Mouse (Mus musculus) liver, embryonic 14.5 days (tissue): Measurements from ENCODE around the gene Wdr74. TPM values are rescaled to one million over a fixed set of nuclear protein-coding genes. Genes with fewer than 3 reads are reported as not detected.

Source experiments
- ATAC-seq: fragments of 200-750 bp; cut with Nextera tagmentation; 2 replicates; pipeline ENCODE4 v1.8.0; 2017; ENCODE audit warnings: moderate number of reproducible peaks, mild to moderate bottlenecking, moderate library complexity; ENCODE audit not compliant: insufficient read depth
- DNase-seq, 3 experiments: peaks; one replicate each; pipeline ENCODE4 v3.0.0-alpha.2; 2012 to 2013; ENCODE audit warnings: low read depth in 3 of 3, low spot score in 3 of 3
- H3K27ac ChIP-seq: fragments of 300-500 bp; sonication (generic); 2 replicates; pipeline ENCODE4 v1.5.1; 2014; ENCODE audit warnings: moderate library complexity, mild to moderate bottlenecking, control low read depth, inconsistent platforms
- H3K27me3 ChIP-seq: fragments of 300-500 bp; sonication (generic); 2 replicates; pipeline ENCODE4 v1.6.1; 2014; ENCODE audit warnings: mild to moderate bottlenecking, low read length, moderate library complexity; ENCODE audit not compliant: control insufficient read depth, insufficient read depth
- H3K36me3 ChIP-seq: fragments of 300-500 bp; sonication (generic); replicated peaks from 2 replicates; pipeline ENCODE4 v1.6.1; 2014; ENCODE audit warnings: low read depth; ENCODE audit not compliant: control insufficient read depth, insufficient read depth
- H3K4me1 ChIP-seq, 2 experiments: fragments of 200-500 bp in 1 of 2; fragments of 300-500 bp in 1 of 2; sonication (generic) in 1 of 2; replicated peaks; 2 replicates each; pipeline ENCODE4 v1.6.1; 2012 to 2014; ENCODE audit warnings: antibody characterized with exemption in 1 of 2, inconsistent platforms in 1 of 2, low read length in 1 of 2; ENCODE audit not compliant: control insufficient read depth in 2 of 2, insufficient read depth in 2 of 2
- H3K4me2 ChIP-seq: fragments of 300-500 bp; sonication (generic); 2 replicates; pipeline ENCODE4 v1.6.1; 2014; ENCODE audit warnings: low read depth, mild to moderate bottlenecking, control low read depth, moderate library complexity
- H3K4me3 ChIP-seq, 2 experiments: fragments of 200-500 bp in 1 of 2; fragments of 300-500 bp in 1 of 2; sonication (generic) in 1 of 2; 2 replicates each; pipeline ENCODE4 v1.5.1; 2012 to 2014; ENCODE audit warnings: low read depth in 2 of 2, low read length in 2 of 2, mild to moderate bottlenecking in 2 of 2, control low read depth in 1 of 2, inconsistent platforms in 1 of 2, moderate library complexity in 1 of 2; ENCODE audit not compliant: insufficient read depth in 1 of 2
- H3K9ac ChIP-seq: fragments of 300-500 bp; sonication (generic); replicated peaks from 2 replicates; pipeline ENCODE4 v1.6.1; 2014; ENCODE audit warnings: mild to moderate bottlenecking, control low read depth, moderate library complexity
- H3K9me3 ChIP-seq: fragments of 300-500 bp; sonication (generic); 2 replicates; pipeline ENCODE4 v1.6.1; 2016; ENCODE audit warnings: low read length, mixed read lengths; ENCODE audit not compliant: control insufficient read depth
- CTCF ChIP-seq: IDR thresholded peaks from 2 replicates; pipeline ENCODE4 v1.5.1; 2016; ENCODE audit warnings: antibody characterized with exemption, low read depth, control low read depth
- EP300 ChIP-seq: IDR thresholded peaks from 2 replicates; pipeline ENCODE4 v1.6.1; 2016; ENCODE audit warnings: antibody characterized with exemption, low read depth
- WGBS: fragments of 180-500 bp; shearing (Covaris S2); extraction: QIAGEN DNeasy Blood & Tissue Kit; methylation state at CpG from one replicate; pipeline ENCODE4 v1.1.7; 2014; ENCODE audit not compliant: insufficient replicate concordance; 5-methylcytosine and 5-hydroxymethylcytosine counted together
- polyA plus RNA-seq, 2 experiments: library from polyadenylated mRNA; depleted of rRNA in 1 of 2; stranded (reverse) in 1 of 2; unstranded in 1 of 2; fragments of >200 nt; fragmentation: Nextera tagmentation in 1 of 2; extraction: Ambion mirVana in 1 of 2; gene quantifications; 2 replicates each; pipeline versions ENCODE4 v1.2.1 to v1.2.3; 2012 to 2014

The Wdr74 gene
- polyA plus RNA-seq, 2 experiments, result 34.1 to 51.6 TPM

DNA sequence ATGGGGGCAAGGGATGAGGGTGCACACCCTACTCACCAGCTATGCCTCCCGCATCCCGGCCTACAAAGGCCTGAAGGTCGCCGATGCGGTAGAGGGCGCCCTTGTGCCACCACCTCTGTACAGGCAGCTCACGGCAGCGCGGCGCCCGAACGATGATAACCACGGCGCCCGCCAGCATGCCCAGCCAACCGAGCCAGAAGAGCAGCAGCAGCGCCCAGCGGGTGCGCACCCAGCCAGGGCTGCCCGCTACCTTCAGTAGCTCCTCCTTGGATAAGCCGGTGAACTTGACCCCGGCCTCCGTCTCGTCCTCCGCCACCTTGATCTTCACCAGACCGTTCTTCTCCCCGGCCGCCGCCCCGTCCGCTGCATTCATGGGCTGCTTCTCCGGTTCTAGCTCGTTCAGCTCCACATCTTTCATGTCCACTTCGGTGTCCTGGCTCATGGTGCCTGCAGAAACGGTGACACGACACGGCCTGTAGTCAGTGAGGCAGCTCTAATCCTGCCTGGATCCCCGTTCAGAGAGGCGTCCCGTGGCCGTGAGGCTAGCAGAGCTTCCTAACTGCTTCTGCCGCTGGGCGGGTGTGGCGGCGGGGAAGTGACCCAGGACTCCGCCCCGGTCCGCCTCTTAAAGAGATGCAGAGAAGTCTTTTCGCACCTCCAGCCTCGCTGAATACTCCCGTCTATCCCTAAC, 22.2 kb upstream of the Wdr74 start:
- H3K4me2 ChIP-seq, result peak overlapping the region; percentile 98

DNA sequence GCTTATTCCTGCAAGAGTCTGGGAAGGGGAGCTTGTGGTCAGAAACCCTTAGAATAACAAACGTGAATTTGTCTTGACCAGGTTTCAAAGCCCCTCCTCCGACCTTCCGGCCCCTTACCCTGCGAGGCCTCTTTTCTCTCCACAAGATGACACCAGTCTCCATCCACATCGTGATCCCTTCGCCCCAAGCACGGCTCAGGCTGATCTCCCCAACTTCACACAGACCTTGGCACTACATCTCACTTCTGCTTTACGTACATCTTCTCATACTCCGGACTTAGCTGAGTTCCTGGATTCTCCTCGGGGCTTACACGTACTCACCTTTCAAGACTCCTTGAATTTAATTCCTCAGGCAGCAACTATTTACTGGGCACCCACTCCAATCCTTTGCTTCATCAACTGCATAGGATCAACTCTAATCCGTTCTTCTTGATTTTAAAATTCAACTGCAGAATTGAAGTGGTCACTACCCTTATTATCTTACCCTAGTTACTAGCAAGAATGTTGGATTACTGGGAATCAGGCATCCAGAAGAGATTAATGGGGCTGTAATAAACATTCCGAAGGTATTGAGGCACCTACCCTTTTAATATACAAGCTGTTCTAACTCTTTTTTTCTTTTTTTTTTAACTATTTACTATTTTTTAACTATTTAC, 21.5 kb upstream of the Wdr74 start:
- TF ChIP-seq CTCF (no peak), EP300 (no peak)
- Histone ChIP-seq H3K27me3 (no peaks in the 10 kb centered on the region), H3K9ac (peak overlapping the region; percentile 99), H3K4me3 (peak overlapping the region; percentile 98 to 99), H3K9me3 (no peaks in the 10 kb centered on the region), H3K4me2 (peak overlapping the region; percentile 98), H3K4me1 (peaks cover 51 to 52% of the 10 kb centered on the region in 2 experiments), H3K36me3 (peaks cover 37% of the 10 kb centered on the region), H3K27ac (peak overlapping the region; percentile 99)
- DNase-seq (no peak), ATAC-seq (peak; percentile 14; the same call in 1 of the 2 replicates)
- 6% methylated on average over 13 of the region's 13 CpGs for WGBS

More for the DNA sequence above, 22.2 kb upstream of the Wdr74 start:
- under 1% methylated on average over 51 of the region's 51 CpGs for WGBS
- ATAC-seq, result peak; percentile 82
- peak overlapping the region; percentile 98 to 99 for H3K4me3 ChIP-seq
- DNase-seq, result peak; percentile 81 to 86 (median 85)
- H3K4me1 ChIP-seq, result peaks cover 49 to 56% of the 10 kb centered on the region in 2 experiments
- peak overlapping the region; percentile 99 for H3K27ac ChIP-seq
- H3K9ac ChIP-seq, result peak overlapping the region; percentile 99
- H3K9me3 ChIP-seq, result no peaks in the 10 kb centered on the region
- TF ChIP-seq EP300 (peak; percentile 32), CTCF (peak; percentile 96)
- H3K36me3 ChIP-seq, result peaks cover 43% of the 10 kb centered on the region
- no peaks in the 10 kb centered on the region for H3K27me3 ChIP-seq

DNA sequence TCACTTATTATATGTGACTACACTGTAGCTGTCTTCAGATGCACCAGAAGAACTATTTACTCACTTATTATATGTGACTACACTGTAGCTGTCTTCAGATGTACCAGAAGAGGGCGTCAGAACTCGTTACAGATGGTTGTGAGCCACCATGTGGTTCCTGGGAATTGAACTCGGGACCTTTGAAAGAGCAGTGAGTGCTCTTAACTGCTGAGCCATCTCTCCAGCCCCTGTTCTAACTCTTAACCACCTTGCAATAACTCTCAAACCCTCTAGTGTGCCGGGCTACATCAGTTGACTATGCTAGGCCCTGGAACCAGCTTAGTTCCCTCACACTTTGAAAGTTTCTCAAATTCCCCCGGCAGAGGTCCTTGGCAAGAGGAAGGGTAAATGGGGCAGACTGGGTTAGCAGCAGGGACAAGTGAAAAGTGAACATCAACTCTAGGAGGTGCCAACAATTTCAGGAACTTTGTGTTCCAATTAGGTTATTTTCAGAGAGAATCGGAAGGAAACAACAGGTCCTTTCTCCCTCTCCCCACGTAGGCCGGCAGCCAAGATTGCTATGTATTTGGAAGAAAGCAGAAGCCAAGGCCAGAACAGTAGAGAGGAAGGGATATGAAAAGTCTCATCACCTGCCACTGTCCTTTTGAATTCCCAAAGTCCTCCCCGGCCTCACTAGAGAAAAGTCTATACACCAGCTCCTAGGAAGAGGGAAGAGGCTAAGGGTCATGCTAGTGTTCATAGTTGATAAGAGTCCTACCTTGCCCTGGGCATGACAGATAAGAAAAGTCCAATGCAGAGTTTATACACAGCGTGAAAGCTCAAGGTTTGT, 20.8 kb upstream of the Wdr74 start:
- DNase-seq, result peak; percentile 89 to 94 (median 92)
- H3K36me3 ChIP-seq, result peaks cover 29% of the 10 kb centered on the region
- peaks cover 50% of the 10 kb centered on the region in 2 experiments for H3K4me1 ChIP-seq
- H3K4me2 ChIP-seq, result peak overlapping the region; percentile 98
- H3K27ac ChIP-seq, result peak overlapping the region; percentile 99
- H3K27me3 ChIP-seq, result no peaks in the 10 kb centered on the region
- peak; percentile 77 for ATAC-seq
- TF ChIP-seq CTCF, result peak; percentile 59
- TF ChIP-seq EP300, result peak; percentile 97
- peak overlapping the region; percentile 37 to 99 for H3K4me3 ChIP-seq
- no peaks in the 10 kb centered on the region for H3K9me3 ChIP-seq
- peak overlapping the region; percentile 99 for H3K9ac ChIP-seq
- WGBS, result 29% methylated on average over 10 of the region's 10 CpGs

DNA sequence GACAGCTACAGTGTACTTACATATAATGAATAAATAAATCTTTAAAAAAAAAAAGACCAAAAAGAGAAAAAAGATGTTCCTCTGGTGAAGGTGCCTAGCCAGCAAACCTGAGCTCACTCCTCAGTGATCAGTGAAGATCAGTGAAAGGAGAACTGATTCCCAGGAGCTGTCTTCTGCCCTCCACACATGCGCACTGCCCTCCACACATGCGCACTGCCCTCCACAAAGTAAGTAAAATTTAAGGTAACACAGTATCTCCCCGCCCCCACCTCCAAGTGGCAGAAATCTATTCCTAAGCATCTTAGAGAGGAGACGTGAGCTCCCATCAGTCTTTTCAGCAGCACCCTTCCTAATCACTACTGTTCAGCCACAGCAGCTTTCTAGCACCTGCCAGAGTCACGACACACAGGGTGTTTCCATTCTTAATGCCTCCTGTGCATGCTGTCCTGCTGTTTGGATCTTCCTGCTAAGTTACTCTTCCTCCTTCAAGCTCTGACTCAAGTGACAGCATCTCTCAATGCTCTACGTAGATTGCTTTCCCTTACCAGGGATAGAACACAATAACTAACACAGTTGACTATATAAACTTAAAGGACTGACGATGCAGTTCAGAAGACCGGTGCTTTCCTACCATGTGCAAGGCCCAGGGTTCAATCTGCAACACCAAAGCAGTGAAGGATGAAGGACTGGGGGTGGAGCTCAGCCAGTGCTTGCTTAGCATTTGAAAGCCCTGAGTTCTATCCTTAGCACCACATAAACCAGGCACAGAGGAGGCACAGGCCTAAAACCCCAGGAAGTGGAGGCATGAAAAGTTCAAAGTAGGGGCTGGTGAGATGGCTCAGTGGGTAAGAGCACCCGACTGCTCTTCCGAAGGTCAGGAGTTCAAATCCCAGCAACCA, 19.5 kb upstream of the Wdr74 start:
- Histone ChIP-seq H3K27me3 (no peaks in the 10 kb centered on the region), H3K4me3 (peak overlapping the region in 1 of 2 experiments; percentile 20; a peak in 2 of 4 replicates), H3K4me1 (peaks cover 40 to 44% of the 10 kb centered on the region in 2 experiments), H3K27ac (peak overlapping the region; percentile 99), H3K9me3 (no peaks in the 10 kb centered on the region), H3K9ac (peak overlapping the region; percentile 51), H3K4me2 (peak overlapping the region; percentile 98), H3K36me3 (peaks cover 17% of the 10 kb centered on the region)
- DNase-seq (peak in 1 of 3 experiments; percentile 56), ATAC-seq (peak; percentile 11; the same call in 1 of the 2 replicates)
- TF ChIP-seq EP300 (0 out of 2 replicates have a peak, but pooled peaks have one; percentile 44), CTCF (0 out of 2 replicates have a peak, but pooled peaks have one; percentile 3)
- 66% methylated on average over 10 of the region's 10 CpGs for WGBS
